Mouse (Mus musculus): ENCODE results near the gene Fam205c.
A peak's percentile ranks its signal among the peaks of the same experiment; 100 is the strongest.
"Not testable (repeated sequence)": the region's sequence is repeated elsewhere in the genome, so short reads cannot be mapped to it uniquely, and the experiment has no call there.

Fam205c gene

GRCm38 (mm10) chr4:42876586-42877291 lies 2.7 kb upstream of the Fam205c start:
- peak in 1 of 2 experiments; percentile 61 for DNase-seq

DNA sequence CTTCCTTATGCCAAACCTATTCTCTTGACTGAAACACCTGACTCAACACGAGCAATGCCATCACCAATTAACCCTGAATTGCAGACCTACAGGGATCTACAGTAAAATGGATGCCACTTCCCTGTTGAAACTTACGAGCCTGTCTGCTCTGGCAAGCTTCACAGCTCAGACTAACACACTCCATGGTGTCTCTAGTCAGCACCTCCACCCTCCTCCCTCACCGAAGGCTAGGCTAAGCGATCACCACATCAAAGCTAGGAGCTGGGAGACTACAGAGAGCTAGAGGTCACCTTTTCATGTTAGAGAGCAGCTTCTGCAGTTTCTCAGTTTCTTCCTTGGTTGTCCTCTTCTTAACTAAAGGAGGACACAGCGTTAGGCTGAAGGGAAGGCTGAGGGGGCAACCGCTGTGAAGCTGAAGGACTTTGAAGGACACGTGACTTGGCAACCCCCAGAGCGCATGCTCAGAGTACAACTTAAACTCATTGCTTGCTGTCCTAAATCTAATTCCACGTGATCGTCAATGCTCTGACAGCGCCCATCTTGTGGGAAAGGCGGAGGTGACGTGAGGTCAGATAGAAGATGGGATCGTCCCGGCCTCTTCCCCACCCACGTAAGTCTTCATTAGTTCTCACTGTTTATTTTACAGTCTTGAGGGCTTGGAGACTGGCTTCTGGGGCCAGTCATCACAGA lies 1.1 kb downstream of the Fam205c start:
- no peak for DNase-seq

- no peak for DNase-seq
Measured at GRCm38 (mm10) chr4:42872151-42872550, 1.9 kb downstream of the Fam205c start.

- no peak for DNase-seq
Measured at GRCm38 (mm10) chr4:42870748-42871147, 3.3 kb downstream of the Fam205c start.

DNA sequence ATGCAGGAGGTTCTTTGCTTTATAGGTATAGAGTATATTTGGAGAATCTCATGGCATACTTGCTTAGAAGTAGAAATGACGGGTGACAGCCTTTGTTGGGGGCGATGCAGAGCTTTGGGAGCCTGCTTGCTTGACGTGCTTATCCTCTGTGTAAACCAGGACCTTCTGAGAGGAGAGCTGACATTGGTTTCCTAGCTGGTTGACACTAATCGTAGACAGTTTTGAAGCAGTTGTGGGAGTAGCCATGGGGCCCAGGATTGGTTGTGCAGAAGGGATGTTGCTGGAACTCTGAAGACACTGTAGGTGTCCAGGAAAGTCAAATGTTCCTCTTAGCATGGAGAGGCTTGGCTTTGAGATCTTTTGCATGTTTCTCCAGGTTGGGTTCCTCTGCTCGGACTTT lies 5.8 kb downstream of the Fam205c start:
- no peak for DNase-seq

- DNase-seq = no peak
Measured at GRCm38 (mm10) chr4:42867390-42867789, 6.6 kb downstream of the Fam205c start.

DNA sequence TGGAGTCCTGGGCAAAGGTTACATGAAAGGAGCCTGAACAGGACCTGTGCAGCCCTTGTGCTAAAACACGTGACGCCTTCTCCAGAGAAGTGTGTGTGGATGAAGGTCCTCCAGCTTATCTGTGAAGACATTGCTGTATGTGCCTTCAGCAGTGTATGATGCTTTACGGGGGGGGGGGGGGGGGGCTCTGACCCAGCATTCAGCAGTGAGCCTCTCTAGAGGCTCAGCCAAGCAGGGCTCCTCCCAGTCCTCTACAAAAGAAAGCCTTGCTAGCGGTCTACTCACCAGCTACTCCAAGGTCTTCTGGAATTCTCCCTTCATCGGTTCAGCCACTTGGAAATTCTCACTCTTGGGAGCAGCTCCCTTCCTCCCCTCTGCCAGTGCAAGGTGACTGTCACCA lies 10.5 kb downstream of the Fam205c start:
- not testable (repeated sequence) for DNase-seq

GRCm38 (mm10) chr4:42860483-42860882 lies 13.6 kb downstream of the Fam205c start:
- not testable (repeated sequence) for DNase-seq

DNA sequence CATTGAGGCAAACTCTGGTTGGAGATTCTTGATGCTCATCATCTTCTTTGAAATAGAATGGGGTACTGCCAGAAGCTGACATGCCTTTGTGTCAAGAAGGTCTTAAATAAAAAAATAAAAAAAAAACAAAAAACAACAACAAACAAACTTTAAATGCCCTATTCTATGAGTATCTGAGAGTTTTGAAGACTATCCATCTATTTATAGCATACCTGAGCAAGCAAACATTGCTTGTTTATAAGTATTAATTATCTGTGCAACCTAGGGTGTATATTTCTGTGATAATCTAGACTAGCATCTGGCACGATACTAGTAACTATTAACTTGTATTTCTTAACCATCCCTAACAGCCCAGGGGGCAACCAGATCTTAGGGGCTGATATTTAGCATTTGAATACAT lies 17.4 kb downstream of the Fam205c start, which contains the start of gene Gm12394:
Gene Gm12394, minus strand, starts transcription at position 101 of the 400 bp plus-strand sequence.
- not testable (repeated sequence) for DNase-seq

DNA sequence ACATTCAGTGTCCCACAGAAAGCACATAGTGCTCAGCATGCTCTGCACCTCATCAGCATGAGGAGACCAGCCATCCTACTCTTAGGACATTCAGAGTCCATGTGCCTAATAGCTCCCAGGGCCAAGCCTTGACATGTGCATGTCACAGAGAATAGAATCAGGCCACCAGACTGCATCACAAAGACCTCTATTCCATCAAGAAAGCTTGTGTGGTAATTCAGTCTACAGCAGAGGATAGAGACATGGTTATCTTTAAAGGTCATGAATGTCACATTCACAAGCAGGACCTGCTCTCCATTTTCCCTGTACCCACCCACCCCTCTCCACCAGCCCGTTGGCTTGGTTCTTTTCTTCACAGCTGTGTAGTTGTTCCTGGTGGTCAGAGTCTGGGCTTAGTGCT lies 20.2 kb downstream of the Fam205c start, which contains the start of gene Fam205a1:
Gene Fam205a1, minus strand, starts transcription at position 101 of the 400 bp plus-strand sequence.
- not testable (repeated sequence) for DNase-seq
